Mouse (Mus musculus) liver, embryonic 14.5 days (tissue): ENCODE measurements at regions not wholly inside any gene's neighbourhood (a gene's known extent, or its start where the extent isn't known, plus 50 kb on each side); places are given as distances from the start of the nearest gene placed in this dataset.

Source experiments
- ATAC-seq: fragments of 200-750 bp; cut with Nextera tagmentation; 2 replicates; pipeline ENCODE4 v1.8.0; 2017; ENCODE audit warnings: moderate number of reproducible peaks, mild to moderate bottlenecking, moderate library complexity; ENCODE audit not compliant: insufficient read depth
- DNase-seq, 3 experiments: peaks; one replicate each; pipeline ENCODE4 v3.0.0-alpha.2; 2012 to 2013; ENCODE audit warnings: low read depth in 3 of 3, low spot score in 3 of 3
- H3K27ac ChIP-seq: fragments of 300-500 bp; sonication (generic); 2 replicates; pipeline ENCODE4 v1.5.1; 2014; ENCODE audit warnings: moderate library complexity, mild to moderate bottlenecking, control low read depth, inconsistent platforms
- H3K27me3 ChIP-seq: fragments of 300-500 bp; sonication (generic); 2 replicates; pipeline ENCODE4 v1.6.1; 2014; ENCODE audit warnings: mild to moderate bottlenecking, low read length, moderate library complexity; ENCODE audit not compliant: control insufficient read depth, insufficient read depth
- H3K36me3 ChIP-seq: fragments of 300-500 bp; sonication (generic); replicated peaks from 2 replicates; pipeline ENCODE4 v1.6.1; 2014; ENCODE audit warnings: low read depth; ENCODE audit not compliant: control insufficient read depth, insufficient read depth
- H3K4me1 ChIP-seq, 2 experiments: fragments of 200-500 bp in 1 of 2; fragments of 300-500 bp in 1 of 2; sonication (generic) in 1 of 2; replicated peaks; 2 replicates each; pipeline ENCODE4 v1.6.1; 2012 to 2014; ENCODE audit warnings: antibody characterized with exemption in 1 of 2, inconsistent platforms in 1 of 2, low read length in 1 of 2; ENCODE audit not compliant: control insufficient read depth in 2 of 2, insufficient read depth in 2 of 2
- H3K4me2 ChIP-seq: fragments of 300-500 bp; sonication (generic); 2 replicates; pipeline ENCODE4 v1.6.1; 2014; ENCODE audit warnings: low read depth, mild to moderate bottlenecking, control low read depth, moderate library complexity
- H3K4me3 ChIP-seq, 2 experiments: fragments of 200-500 bp in 1 of 2; fragments of 300-500 bp in 1 of 2; sonication (generic) in 1 of 2; 2 replicates each; pipeline ENCODE4 v1.5.1; 2012 to 2014; ENCODE audit warnings: low read depth in 2 of 2, low read length in 2 of 2, mild to moderate bottlenecking in 2 of 2, control low read depth in 1 of 2, inconsistent platforms in 1 of 2, moderate library complexity in 1 of 2; ENCODE audit not compliant: insufficient read depth in 1 of 2
- H3K9ac ChIP-seq: fragments of 300-500 bp; sonication (generic); replicated peaks from 2 replicates; pipeline ENCODE4 v1.6.1; 2014; ENCODE audit warnings: mild to moderate bottlenecking, control low read depth, moderate library complexity
- H3K9me3 ChIP-seq: fragments of 300-500 bp; sonication (generic); 2 replicates; pipeline ENCODE4 v1.6.1; 2016; ENCODE audit warnings: low read length, mixed read lengths; ENCODE audit not compliant: control insufficient read depth
- CTCF ChIP-seq: IDR thresholded peaks from 2 replicates; pipeline ENCODE4 v1.5.1; 2016; ENCODE audit warnings: antibody characterized with exemption, low read depth, control low read depth
- EP300 ChIP-seq: IDR thresholded peaks from 2 replicates; pipeline ENCODE4 v1.6.1; 2016; ENCODE audit warnings: antibody characterized with exemption, low read depth
- WGBS: fragments of 180-500 bp; shearing (Covaris S2); extraction: QIAGEN DNeasy Blood & Tissue Kit; methylation state at CpG from one replicate; pipeline ENCODE4 v1.1.7; 2014; ENCODE audit not compliant: insufficient replicate concordance; 5-methylcytosine and 5-hydroxymethylcytosine counted together

- Histone ChIP-seq H3K4me1 (no peaks in the 10 kb centered on the region), H3K4me2 (no peak overlapping the region), H3K9me3 (no peaks in the 10 kb centered on the region), H3K36me3 (no peaks in the 10 kb centered on the region), H3K27ac (no peak overlapping the region), H3K4me3 (no peak overlapping the region), H3K9ac (no peak overlapping the region), H3K27me3 (no peaks in the 10 kb centered on the region)
- WGBS: 57% methylated on average over 3 of the region's 3 CpGs
- TF ChIP-seq CTCF: no peak
- DNase-seq: no peak
- ATAC-seq: no peak
These were observed 299.3 kb upstream of the Rtl1 start for GRCm38 (mm10) chr12:109899420-109899819.

GRCm38 (mm10) chr12:109910966-109911495 lies 310.9 kb upstream of the Rtl1 start:
- H3K27me3 ChIP-seq: no peaks in the 10 kb centered on the region
- H3K4me2 ChIP-seq: no peak overlapping the region
- no peaks in the 10 kb centered on the region for H3K36me3 ChIP-seq
- H3K4me3 ChIP-seq: no peak overlapping the region
- WGBS: 60% methylated on average over 9 of the region's 9 CpGs
- H3K9ac ChIP-seq: no peak overlapping the region
- DNase-seq (no peak), ATAC-seq (no peak)
- no peaks in the 10 kb centered on the region for H3K9me3 ChIP-seq
- H3K4me1 ChIP-seq: no peaks in the 10 kb centered on the region
- H3K27ac ChIP-seq: no peak overlapping the region
- TF ChIP-seq EP300: no peak
- no peak for TF ChIP-seq CTCF

GRCm38 (mm10) chr12:109911506-109911905 lies 311.4 kb upstream of the Rtl1 start:
- 59% methylated on average over 9 of the region's 9 CpGs for WGBS
- Histone ChIP-seq H3K4me2 (no peak overlapping the region), H3K27ac (no peak overlapping the region), H3K4me1 (no peaks in the 10 kb centered on the region), H3K36me3 (no peaks in the 10 kb centered on the region), H3K4me3 (no peak overlapping the region), H3K27me3 (no peaks in the 10 kb centered on the region), H3K9ac (no peak overlapping the region), H3K9me3 (no peaks in the 10 kb centered on the region)
- no peak for ATAC-seq
- no peak for TF ChIP-seq CTCF
- no peak for TF ChIP-seq EP300
- no peak for DNase-seq

- Histone ChIP-seq H3K27me3 (no peaks in the 10 kb centered on the region), H3K36me3 (no peaks in the 10 kb centered on the region), H3K4me2 (no peak overlapping the region), H3K4me3 (no peak overlapping the region), H3K27ac (no peak overlapping the region), H3K9ac (no peak overlapping the region), H3K9me3 (no peaks in the 10 kb centered on the region), H3K4me1 (no peaks in the 10 kb centered on the region)
- DNase-seq (no peak), ATAC-seq (no peak)
- TF ChIP-seq EP300 (no peak), CTCF (no peak)
- 48% methylated on average over 6 of the region's 6 CpGs for WGBS
These were observed 317.6 kb upstream of the Rtl1 start for GRCm38 (mm10) chr12:109917761-109918160.

GRCm38 (mm10) chr12:109918901-109919300 lies 318.8 kb upstream of the Rtl1 start:
- no peak for ATAC-seq
- H3K9me3 ChIP-seq: no peaks in the 10 kb centered on the region
- H3K4me2 ChIP-seq: no peak overlapping the region
- no peaks in the 10 kb centered on the region for H3K27me3 ChIP-seq
- no peak overlapping the region for H3K9ac ChIP-seq
- no peak for TF ChIP-seq EP300
- TF ChIP-seq CTCF: no peak
- WGBS: 71% methylated on average over 8 of the region's 8 CpGs
- no peak for DNase-seq
- no peaks in the 10 kb centered on the region for H3K4me1 ChIP-seq
- no peak overlapping the region for H3K4me3 ChIP-seq
- H3K36me3 ChIP-seq: no peaks in the 10 kb centered on the region
- H3K27ac ChIP-seq: no peak overlapping the region
